Mouse (Mus musculus): ENCODE measurements around the gene 1110065P20Rik.

The 1110065P20Rik gene

DNA sequence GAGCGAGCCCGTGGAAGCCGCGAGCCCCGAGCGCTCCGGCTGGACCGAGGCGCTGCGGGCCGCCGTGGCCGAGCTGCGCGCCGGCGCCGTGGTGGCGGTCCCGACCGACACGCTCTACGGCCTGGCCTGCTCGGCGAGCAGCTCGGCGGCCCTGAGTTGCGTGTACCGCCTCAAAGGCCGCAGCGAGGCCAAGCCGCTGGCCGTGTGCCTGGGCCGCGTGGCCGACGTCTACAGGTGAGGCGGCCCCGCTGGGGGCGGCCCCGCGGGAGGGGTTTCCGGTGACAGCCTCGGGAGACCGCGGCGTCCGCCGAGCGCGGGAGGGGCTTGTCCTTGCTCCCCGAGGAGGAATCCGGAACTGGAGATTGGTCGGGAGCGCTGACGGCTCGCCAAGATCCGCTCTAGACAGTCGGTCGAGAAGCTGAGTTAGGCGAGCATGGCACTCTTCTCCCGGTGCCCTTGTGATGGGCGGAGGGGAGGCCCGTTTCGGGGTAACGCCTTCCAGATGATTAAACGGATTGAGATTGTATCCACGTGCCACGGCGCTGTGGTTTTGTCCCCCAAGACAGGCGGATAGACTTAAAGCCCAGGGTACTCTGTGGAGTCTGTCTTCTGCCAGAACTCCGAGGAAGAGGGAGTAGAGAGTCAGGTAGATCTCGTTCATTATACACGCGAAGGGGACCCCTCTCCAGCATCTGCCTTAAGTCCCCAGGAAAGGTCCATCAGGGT lies at the start of gene 1110065P20Rik:
TSS of gene 1110065P20Rik (minus strand) at position 264 of the 726 bp plus-strand sequence.
- DNase-seq (ENCODE audit: low spot score): peak; percentile 78

DNA sequence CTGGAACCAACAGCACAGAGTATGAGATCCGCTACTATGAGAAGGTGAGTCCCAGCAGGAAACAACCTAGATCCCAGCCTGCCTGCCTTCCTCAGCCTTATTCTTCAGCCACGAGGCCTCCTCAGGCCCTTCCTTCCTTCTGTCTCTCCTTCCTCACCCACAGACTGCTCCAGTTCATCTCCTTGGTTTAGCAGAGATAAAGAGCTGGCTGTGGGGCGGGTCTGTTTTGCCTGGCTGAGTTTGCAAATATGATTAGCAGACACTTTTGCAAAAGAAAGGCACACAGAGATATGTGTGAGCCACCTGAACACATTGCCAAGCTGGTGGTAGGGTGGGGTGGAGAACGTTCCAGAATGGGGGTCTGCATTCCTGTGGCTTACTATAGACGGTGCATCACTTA lies 48.9 kb upstream of the 1110065P20Rik start:
- no peak for DNase-seq (ENCODE audit: low spot score)

DNA sequence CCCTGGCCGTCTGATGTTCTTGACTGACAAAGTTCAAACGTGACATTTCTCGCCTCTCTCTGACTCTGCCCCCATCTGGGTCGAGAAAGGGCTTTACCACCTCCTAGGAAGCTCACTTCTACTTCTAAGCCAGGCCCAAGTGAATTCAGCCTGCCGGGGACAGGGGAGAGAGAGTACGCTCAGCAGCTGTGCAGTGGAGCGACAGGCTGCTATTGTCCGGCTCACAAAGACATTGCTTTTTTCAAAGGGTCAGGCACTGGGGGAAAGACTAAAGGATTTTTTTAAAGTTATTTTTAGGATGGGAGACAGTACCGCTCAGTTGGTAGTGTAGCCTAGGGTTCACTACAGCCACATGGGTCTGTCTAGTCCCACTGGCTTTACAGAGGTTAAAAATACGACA lies 47.4 kb upstream of the 1110065P20Rik start:
- DNase-seq (ENCODE audit: low spot score): no peak

DNA sequence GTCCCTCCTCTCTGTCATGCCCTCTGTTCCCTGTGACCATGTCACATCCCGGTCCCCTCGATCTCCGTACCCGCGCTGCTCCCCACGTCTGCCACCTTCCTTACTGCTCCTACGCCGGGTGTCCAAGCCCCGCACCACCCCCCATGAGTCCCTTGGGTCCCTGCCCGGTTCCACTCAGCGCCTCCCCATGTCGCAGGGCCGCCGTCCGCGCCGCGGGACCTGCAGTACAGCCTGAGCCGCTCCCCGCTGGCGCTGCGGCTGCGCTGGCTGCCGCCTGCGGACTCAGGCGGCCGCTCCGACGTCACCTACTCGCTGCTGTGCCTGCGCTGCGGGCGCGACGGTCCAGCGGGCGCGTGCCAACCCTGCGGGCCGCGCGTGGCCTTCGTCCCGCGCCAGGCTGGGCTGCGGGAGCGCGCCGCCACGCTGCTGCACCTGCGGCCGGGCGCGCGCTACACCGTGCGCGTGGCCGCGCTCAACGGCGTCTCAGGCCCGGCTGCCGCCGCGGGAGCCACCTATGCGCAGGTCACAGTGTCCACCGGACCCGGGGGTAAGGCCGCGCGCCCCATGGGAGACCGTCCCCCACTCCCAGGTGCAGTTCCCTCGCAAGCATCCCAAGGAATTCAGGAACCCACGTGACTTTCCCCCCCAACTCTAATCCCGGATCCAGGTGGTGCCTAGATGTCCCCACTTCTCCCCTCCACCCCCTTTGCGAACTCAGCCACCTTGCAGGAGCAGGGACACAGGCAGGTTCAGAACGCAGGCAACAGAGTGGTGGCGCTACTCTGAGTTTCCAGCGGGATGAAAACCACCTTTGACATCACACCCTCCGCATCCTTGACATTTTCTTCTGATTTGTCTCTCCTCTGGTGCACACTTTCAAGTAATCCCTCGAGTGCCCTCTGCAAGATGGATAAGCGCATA lies 43.8 kb upstream of the 1110065P20Rik start:
- no peak for DNase-seq (ENCODE audit: low spot score)

DNA sequence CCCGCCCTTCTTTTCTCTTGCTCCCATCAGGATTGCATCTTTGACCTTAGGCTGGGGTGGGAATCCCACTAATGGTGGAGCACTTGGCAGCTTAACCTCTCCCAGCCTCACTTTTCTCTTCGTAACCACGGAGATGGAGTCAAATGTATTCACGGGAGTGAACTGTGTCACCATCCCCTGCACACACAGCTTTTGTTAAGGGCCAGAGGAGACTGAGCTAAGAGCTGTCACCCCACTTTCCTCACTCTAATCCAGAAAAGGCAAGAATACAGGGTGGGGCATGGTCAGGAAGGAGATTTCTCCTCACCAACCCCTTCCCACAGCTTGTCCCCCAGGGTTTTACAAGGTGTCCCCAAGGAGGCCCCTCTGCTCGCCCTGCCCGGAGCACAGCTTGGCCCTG lies 42.8 kb upstream of the 1110065P20Rik start:
- DNase-seq (ENCODE audit: low spot score): no peak

DNA sequence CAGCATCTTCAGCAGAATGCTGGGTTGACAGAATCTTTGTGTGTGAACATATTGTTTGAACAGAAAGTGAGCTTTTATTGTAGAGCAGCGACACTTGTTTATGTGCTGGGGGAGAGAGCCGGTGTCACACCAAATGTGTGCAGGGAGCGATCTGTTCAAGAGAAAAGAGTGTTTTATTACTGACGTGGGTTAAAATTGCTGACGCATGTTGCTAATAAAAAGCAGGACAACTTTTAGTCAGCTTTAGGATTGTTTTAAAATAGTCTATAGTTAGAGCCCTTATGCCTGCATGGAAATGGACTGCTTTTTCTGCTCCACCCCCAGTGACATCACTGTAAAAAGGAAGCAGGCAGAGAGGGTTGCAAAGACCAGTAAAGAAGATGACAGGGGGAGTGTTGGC lies 39.8 kb upstream of the 1110065P20Rik start:
- DNase-seq (ENCODE audit: low spot score): no peak

DNA sequence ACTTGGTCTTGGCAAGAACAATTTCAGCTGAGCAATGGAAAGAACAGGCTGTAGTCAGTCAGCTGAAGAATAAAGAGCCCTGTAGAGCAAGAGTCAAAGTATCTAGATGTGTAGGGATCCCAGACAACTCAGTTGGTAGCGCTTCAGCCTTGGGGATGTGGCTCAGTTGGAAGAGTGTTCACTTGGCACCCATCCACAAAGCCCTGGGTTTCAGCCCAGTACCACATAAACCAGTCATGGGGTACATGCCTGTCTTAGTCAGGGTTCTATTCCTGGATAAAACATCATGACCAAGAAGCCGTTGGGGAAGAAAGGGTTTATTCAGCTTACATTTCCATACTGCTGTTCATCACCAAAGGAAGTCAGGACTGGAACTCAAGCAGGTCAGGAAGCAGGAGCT lies 38.9 kb upstream of the 1110065P20Rik start:
- peak; percentile 10 for DNase-seq (ENCODE audit: low spot score)

DNA sequence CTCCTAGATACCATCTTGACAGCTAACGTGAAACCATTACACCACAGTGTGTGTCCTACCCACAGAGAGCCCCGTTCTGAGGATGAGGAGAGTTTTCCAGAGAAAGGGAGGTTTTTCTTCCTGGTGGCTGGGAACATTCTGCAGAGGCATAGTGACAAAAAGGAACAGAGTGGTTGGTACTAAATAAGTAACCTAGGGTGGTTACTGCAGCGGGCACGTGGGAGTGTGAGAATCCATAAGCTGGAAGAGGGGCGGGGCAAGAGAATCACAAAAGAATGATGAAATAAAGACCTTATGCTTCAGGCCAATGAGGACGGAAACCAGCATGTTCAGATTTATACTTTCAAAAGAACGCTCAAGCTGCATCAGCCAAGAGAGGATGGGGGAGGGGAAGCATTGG lies 37.7 kb upstream of the 1110065P20Rik start:
- no peak for DNase-seq (ENCODE audit: low spot score)

DNA sequence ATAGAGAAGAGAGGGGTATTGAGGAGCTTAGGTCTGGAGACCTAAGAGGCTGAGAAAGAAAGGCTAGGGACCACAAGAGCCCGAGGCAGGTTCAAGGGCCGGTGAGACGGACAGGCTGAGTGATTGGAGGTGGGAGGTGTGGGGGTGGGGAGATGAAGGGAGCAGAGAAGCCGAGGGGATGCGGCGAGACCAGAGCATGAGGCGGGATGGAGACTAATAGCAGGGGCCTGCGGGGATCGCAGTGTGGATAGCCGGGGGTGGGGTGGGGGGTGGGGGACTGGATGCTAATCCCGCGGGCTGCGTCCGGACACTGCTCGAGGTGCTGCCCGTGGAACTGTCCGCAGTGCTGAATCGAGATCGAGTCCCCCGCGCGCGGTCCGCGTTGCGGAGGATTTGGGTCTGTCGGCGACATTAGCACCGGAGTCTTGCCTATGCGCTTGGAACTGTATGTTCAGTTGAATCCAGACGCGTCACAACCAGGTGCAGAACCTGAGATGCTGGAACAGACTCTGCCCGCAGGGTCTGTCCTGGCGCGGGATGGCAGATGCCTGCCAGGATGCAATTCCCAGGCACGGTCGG lies 31.2 kb upstream of the 1110065P20Rik start:
- DNase-seq (ENCODE audit: low spot score): no peak

DNA sequence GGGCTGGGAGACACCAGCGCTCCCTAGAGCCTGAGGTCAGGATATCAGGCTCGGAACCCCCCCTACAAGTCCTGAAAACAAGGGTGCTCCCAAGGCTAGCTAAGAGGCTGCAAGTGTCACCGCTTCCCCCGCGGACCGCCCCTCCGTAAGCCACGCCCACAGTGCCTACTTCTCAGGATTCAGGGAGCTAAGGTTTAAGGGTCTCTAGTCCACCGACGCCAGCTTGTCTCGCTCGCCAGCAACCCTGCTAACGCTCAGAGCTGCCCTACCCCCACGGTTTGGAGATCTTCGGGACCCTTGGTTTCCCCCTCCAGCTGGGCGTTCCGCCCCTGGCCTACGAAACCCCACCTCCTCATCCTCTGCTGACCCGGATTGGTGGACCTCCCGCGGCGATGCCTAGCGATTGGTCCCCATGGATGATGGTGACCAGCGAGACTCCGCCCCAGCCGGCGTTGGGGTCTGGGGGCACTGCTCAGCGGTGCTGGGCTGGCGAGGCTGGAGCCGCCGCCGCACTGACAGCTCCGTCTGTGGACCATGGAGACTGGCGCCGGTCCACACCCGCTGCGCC lies 30.4 kb upstream of the 1110065P20Rik start:
- DNase-seq (ENCODE audit: low spot score): no peak

DNA sequence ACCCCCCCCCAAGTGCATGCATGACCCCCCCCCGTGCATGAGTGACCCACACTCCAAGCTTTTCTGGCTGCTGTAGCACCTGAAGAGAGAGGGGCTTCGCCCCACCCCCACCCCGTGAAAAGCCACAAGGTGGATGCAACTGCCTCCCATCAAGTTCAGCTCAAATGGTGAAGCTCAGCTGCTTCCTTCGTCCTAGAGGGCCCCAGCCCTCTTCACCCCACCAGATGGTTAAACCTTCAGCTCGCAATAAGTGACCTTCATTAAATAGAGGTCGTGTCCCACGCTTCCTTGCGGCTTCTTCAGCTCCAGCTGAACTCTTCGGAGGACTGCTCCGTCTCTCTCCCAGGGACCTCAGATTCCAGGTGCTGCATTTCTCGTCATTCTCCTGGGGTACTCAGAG lies 29.6 kb upstream of the 1110065P20Rik start, which contains the start of gene Epha10:
TSS of gene Epha10 (plus strand) at position 301 of the 400 bp plus-strand sequence.
- no peak for DNase-seq (ENCODE audit: low spot score)

DNA sequence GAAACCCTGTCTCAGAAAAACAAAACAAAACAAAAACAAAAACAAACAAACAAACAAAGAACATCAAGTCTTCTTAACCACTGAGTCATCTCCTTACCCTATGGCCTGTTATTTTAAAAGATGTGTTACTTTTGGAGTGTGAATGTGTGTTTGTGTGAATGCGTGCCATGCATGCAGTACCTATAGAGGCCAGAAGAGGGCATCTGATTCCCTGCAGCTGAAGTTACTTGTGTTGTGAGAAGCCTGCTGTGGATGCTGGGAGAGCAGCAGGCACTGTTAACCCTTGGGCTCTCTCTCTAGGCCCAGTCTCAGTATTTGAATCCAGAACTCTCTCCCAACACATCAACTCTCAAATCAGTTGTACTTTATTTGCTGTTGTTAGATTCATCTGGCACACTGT lies 21.7 kb upstream of the 1110065P20Rik start:
- DNase-seq (ENCODE audit: low spot score): no peak

DNA sequence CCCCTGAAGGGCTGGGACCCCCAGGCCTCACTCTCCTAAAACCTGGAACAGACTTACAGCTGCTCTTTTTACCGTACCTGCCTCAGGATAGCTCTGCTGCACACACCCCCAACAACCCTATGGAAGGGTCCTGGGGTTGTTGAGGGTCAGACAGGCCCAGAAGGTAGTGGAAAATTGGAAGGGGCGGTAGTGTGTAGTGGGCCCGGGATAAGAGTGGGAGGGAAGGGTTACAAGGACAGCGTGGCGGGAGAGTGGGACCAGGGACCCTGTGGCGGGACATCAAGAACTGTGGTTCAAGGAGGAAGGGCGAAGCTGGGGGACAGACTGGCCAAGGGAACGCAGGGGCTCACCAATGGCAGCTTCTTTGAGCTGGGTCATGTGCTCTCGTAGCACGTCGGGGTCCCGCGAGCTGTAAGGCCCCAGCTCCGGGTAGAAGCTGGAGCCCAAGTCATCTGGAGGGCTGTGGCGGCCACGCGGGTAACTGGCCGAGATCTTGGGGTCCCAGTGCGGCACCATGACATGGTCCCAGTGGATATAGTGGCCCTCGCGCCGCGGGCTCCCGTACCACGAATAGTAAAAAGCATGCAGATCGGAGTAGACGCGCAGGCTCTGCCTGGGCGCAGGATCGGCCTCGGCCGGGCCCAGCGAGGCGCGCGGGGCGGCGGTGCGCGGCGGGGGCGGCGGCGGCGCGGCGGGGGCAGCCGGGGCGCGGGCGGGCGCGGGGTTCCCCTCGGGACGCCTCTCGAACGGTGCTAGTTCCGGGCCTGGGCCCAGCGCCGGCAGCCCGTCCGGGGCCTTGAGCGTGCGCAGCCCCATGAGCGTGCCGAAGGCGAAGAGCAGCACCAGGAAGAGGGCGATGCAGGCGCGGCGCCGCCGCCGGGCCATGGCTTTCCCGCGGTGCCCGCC lies 10.5 kb upstream of the 1110065P20Rik start, which contains the start of gene Maneal:
TSS of gene Maneal (minus strand) at position 889 of the 906 bp plus-strand sequence.
- no peak for DNase-seq (ENCODE audit: low spot score)

DNA sequence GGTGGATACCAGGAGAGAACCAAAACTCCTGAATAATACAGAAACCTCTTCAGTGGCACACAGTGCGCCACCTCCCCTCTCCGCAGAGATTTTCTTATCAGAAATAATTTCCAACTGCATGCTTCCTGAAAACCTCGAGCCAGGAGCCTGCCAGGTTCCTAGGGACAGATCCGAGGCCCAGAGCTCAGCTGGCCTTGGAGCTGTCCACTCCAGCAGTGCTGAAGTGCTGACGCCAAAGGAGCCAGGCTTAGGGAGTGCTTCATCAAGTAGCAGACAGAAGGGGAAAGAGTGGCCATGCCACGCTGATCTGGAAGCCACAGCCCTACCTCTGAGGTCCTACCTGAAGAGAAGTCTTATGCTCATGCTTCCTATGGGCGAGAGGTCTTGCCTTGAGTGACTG lies 9.4 kb upstream of the 1110065P20Rik start:
- DNase-seq (ENCODE audit: low spot score): peak; percentile 72

DNA sequence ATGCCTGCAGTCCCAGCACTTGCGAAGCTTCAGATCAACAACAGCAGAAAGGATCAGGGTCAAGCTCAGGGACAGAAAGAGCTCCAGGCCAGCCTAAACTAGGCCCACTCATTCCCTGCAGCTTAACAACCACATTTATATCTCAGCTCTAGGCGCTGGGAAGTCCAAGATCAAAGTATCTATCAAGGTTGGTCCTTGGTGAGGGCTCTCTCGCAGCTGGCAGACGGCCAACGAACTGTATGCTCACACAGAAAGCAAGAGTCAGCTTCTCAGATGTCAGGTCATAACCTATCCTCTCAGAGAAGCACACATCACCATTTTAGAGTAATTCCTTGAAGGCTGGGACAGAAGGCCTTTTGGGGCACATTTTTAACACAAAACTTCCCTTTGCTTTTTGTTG lies 7.4 kb upstream of the 1110065P20Rik start:
- DNase-seq (ENCODE audit: low spot score): no peak

DNA sequence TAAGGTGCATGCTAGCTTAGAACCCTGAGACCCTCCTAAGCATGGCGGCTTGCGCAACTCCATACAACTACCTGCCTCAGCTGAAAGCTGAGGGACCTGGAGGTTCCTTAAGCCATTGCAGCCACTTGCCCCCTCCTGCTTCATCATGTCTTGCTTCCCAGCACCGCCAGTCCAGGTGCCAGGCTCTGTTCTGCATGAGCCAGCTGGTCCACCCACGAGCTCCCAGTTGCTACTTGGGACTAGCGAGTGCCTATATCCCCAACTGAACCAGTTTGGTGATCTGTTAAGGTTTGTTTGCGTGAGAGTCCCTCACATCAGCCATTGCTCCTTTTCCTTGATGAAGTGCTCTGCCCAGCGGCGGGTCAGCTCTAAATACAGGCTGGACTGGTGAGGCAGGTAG lies 5.3 kb upstream of the 1110065P20Rik start:
- no peak for DNase-seq (ENCODE audit: low spot score)

DNA sequence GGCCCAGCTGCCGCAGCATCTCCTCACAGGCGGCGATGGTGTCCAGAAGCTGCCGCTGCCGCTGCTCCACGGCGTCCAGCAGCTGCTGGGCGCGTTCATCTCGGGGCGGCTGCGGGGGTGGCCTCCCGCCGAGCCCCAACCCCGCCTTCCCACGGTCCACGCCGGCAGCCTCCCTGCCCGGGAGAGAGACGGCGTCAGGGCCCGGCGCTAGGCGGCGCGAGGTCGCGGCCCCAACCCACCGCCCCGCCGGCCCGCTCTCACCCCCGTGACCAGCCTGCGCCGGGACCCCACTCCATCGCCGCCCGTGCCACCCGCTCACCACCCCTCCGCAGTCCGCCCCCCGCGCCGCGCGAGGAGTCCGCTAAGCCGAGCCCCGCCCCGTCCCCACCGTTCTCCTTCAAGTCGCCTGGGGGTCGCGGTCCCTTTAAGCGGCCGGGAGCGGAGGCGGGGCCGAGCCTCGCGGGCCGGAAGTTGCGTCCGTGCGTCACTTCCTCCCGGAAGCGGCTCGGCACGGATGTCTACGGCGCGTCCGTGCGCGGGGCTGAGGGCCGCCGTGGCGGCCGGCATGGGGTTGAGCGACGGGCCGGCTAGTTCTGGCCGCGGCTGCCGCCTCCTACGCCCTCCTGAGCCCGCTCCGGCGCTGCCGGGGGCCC lies 609 bp downstream of the 1110065P20Rik start, which contains the start of gene Yrdc:
TSS of gene Yrdc (plus strand) at position 419 of the 653 bp plus-strand sequence.
- peak; percentile 85 for DNase-seq (ENCODE audit: low spot score)

DNA sequence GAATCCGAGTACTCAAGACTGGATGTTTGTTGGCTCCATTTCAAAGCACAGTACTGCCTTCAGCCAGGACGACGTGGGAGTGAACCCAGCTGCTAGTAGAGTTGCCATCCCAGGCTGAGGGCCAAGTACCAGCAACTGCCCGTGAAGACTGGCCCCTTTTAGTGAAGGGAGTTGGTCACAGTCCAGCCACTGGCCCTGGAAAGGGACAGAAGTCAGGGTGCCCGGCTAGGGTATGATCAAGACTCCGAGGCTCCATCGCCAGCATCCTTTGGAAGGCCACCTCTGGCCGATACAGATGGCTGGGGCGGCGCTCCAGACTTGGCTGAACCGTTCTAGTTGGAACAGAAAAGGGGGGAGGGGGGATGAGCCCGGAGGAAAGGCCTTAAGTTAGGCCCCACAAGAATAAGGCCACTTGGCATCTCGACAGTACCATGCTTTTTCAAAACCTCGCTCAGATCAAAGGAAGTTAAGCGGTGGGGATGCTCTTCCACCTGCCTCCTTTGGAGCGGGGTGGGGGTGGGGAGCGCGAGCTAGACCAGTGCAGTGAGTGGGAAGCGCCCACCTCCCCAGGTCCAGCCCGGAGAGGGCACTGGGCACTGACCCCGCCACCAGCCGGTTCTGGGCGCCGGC lies 1.2 kb downstream of the 1110065P20Rik start:
- DNase-seq (ENCODE audit: low spot score): peak; percentile 94

DNA sequence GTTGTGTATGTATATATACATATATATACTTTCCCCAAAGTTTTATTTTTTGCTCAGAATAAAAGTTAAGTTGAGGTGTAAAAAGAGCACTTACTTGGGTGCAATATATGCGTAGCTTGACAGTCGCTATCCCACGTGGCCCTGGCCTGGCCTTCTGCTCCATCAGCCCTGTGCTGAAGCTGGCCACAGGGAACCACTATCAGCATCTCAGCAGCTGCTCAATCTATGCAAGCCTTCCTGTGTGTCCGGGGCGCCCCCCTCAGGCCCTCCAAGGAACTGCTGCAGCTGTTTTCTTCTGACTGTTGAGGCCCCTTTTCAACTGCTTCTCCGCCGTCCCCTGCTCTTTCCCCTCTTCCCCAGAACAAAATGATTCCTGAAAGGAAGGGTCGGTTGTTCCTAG lies 3.4 kb downstream of the 1110065P20Rik start:
- peak; percentile 71 for DNase-seq (ENCODE audit: low spot score)

DNA sequence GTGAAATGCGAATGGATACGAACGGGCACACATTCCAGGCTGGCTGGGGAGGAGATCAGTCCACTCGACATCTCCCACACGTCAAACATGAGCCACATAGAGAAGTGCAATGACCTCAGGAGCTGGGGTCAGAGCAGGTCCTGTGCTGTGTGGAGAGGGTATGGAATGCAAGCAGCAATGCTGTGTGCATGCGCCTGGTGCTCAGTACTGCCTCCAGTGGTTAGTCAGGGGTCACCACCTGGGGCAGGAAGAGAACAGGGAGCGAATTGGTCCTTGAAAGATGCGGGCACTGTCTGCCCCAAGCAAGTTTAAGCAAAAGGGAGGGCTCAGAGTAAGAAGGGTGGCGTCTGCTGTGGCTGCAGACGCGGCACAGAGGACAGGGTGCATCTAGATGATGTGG lies 7.5 kb downstream of the 1110065P20Rik start:
- DNase-seq (ENCODE audit: low spot score): peak; percentile 30

All from adipocyte (in vitro differentiated cells).